Mouse (Mus musculus) bone marrow macrophage, adult 2 months (primary cell): Measurements from ENCODE around the gene Ccdc163. TPM values are rescaled to one million over a fixed set of nuclear protein-coding genes. Genes with fewer than 3 reads are reported as not detected.

ENCODE experiments used
- H3K27ac ChIP-seq: 2 replicates; pipeline ENCODE4 v1.5.1; 2012; ENCODE audit warnings: low read depth, low read length; ENCODE audit not compliant: insufficient read depth
- H3K4me1 ChIP-seq: 2 replicates; pipeline ENCODE4 v1.6.1; 2012; ENCODE audit warnings: low read length; ENCODE audit not compliant: control insufficient read depth, insufficient read depth
- H3K4me3 ChIP-seq: 2 replicates; pipeline ENCODE4 v1.5.1; 2012; ENCODE audit warnings: mild to moderate bottlenecking, low read length, moderate library complexity; ENCODE audit not compliant: insufficient read depth
- CTCF ChIP-seq: IDR thresholded peaks from 2 replicates; pipeline ENCODE4 v1.5.1; 2012; ENCODE audit warnings: low read depth, mild to moderate bottlenecking, low read length, moderate library complexity
- POLR2A ChIP-seq: IDR thresholded peaks from 2 replicates; pipeline ENCODE4 v1.6.1; 2012; ENCODE audit warnings: mild to moderate bottlenecking, low read depth, low read length, borderline replicate concordance
- polyA plus RNA-seq: library from polyadenylated mRNA; stranded (reverse); fragments of >200 nt; gene quantifications from 2 replicates; pipeline ENCODE4 v1.2.4, GENCODE M21; 2012; ENCODE audit not compliant: missing spikeins, insufficient read depth, insufficient read length

Ccdc163 gene
- polyA plus RNA-seq, 1 experiment: 54.8 TPM

DNA sequence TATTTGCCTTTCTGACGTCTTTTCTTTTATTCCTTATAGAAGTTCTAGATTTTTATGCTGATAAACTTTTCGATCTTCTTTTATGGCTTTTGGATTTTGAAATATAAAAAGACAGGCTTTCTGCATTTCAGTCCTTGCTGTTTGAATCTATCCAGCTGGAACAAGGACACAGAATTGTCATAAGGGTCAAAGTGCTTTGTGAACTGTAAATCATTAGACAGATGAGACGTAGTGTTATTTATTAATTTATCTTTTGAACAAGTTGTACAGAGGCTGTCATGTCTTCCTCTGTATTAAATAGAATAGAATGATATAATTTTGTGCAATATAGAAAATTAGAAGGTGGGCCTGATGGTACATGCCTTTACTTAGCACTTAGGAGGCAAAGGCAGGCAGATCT lies 19.1 kb downstream of the Ccdc163 start:
- no peak overlapping the region for H3K27ac ChIP-seq
- H3K4me3 ChIP-seq: no peak overlapping the region
- peaks cover 3% of the 10 kb centered on the region for H3K4me1 ChIP-seq
- TF ChIP-seq POLR2A (no peak), CTCF (no peak)

DNA sequence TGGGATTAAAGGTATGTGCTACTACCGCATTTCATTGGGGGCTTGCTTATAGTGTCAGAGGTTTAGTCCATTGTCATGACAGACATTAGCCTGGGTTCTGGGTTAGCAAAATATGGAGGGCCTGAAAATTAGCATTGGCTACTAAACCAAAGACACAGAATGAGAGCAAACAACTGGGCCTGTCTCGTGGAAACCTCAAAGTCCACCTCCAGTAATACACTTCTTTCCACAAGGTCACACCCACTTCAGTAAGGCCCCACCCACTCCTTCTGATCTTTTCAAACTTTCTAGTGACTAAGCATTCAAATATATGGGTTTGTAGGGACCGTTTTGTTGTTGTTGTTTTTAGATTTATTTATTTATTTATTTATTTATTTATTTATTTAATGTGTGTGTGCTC lies 21.2 kb downstream of the Ccdc163 start:
- H3K27ac ChIP-seq: no peak overlapping the region
- no peak for TF ChIP-seq POLR2A
- TF ChIP-seq CTCF: no peak
- no peak overlapping the region for H3K4me3 ChIP-seq
- peaks cover 4% of the 10 kb centered on the region for H3K4me1 ChIP-seq

DNA sequence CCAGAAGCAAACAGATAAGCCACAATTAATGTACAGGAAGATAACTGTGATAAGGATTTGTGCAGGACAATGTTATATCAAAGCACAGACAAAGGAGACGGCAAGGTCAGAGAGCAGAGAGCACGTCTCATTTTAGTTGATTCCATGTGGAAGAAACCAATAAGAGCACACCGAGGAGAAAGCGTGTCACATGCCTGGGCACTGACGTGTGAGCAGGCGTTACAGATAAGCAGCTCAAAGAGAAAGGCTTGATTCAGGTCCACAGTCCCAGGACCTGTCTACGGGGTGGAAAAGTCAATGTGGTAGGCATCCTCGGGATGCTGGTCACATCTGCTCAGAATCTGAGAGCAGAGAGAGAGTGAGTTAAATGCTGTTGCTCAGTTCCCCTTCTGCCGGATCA lies 22.8 kb downstream of the Ccdc163 start:
- Histone ChIP-seq H3K4me1 (peaks cover 3% of the 10 kb centered on the region), H3K27ac (no peak overlapping the region), H3K4me3 (no peak overlapping the region)
- no peak for TF ChIP-seq POLR2A
- no peak for TF ChIP-seq CTCF

DNA sequence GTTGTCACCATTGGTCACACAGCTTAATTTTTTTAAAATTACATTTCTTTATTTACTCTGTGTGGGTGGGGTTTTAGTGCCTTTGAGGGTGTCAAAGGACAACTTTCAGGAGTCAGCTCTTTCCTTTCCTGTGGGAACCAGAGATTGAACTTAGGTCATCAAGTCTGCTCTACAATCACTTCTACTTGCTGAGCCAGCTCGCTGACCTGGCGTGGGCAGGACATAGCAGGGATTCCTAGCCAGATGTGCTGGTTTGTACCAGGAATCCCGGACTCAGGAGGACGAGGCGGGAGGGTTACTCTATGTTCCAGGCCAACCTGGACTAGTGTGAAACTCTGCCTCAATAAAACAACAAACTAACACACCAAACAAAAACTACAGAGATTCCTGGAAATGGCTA lies 24.0 kb downstream of the Ccdc163 start:
- Histone ChIP-seq H3K4me1 (peaks cover 3% of the 10 kb centered on the region), H3K4me3 (no peak overlapping the region), H3K27ac (no peak overlapping the region)
- TF ChIP-seq CTCF: no peak

DNA sequence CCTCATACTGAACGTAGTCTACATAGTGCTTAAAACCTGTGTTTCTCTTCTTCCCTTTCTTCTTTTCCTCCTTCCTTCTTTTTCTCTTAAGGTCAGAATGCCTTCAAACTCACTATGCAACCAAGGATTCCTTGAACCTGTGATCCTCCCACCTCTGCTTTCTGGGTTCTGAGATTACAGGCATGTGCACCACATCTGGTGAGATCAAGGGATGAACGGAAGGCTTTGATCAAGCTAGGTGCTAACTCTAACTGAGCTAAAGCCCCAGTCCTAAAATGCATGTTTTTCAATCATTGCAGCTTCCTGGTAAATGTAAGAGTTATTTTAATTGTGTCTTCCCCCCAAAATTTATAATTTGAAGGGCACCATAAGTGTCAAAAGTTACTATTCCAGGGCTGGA lies 26.7 kb downstream of the Ccdc163 start:
- Histone ChIP-seq H3K4me1 (peaks cover 4% of the 10 kb centered on the region), H3K4me3 (no peak overlapping the region), H3K27ac (no peak overlapping the region)
- TF ChIP-seq CTCF (no peak), POLR2A (no peak)

DNA sequence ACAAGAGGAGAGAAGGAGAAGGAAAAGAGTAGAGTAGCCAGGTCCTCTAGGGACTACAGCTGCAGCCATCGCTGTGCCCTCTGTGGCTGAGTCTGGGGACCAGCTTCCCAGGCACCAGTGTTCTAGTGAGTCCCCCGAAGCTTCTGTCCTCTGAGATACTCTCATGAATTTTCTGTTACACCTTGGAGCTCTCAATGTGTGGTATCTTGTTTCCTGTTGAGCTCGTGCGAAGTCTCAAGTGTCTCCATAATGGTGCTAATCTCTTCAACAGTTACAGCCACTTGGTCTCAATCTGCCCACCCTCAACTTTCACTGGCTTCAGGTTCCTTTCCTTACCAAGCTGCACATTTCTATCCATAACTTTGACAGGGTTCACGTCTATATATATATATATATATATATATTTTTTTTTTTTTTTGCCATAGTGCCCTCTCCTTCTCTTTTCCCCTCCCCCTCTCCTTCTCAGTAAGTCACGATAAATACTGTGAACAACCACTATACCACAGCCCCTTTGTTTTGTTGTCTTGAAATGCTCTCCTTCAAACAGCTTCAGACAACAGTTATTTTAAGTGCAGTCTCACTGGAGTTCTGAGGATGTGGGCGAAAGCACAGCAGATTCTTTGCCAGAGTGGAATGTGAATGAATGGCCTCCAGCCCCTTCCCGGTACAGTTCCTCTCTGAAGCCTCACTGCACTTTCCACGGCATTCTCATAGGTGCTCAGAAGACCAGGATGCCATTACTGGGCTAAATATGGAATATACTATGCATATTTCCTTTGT lies 30.9 kb downstream of the Ccdc163 start:
- TF ChIP-seq CTCF (no peak), POLR2A (no peak)
- 0 out of 2 replicates have a peak, but pooled peaks cover 2% of the 10 kb centered on the region for H3K4me1 ChIP-seq
- no peak overlapping the region for H3K27ac ChIP-seq
- no peak overlapping the region for H3K4me3 ChIP-seq

DNA sequence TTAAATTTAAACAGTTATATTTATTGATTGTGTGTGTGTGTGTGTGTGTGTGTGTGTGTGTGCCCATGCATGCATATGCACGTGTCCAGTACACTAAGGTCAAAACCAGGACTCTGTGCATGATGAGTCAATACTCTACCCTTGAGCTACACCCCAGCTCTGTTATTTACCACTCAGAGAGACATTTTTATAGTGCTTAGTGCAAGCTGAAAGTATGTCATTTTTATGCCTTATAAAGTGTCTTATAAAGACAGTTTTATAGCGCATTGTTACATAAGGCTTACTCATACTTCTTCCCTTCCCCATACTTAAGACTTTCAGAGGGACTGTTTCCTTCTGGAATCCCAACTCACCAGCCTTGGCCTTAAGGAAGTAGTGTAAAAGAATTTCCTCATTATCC lies 41.4 kb downstream of the Ccdc163 start:
- no peak for TF ChIP-seq POLR2A
- no peak for TF ChIP-seq CTCF
- Histone ChIP-seq H3K4me1 (peaks cover 14% of the 10 kb centered on the region), H3K4me3 (no peak overlapping the region), H3K27ac (no peak overlapping the region)

DNA sequence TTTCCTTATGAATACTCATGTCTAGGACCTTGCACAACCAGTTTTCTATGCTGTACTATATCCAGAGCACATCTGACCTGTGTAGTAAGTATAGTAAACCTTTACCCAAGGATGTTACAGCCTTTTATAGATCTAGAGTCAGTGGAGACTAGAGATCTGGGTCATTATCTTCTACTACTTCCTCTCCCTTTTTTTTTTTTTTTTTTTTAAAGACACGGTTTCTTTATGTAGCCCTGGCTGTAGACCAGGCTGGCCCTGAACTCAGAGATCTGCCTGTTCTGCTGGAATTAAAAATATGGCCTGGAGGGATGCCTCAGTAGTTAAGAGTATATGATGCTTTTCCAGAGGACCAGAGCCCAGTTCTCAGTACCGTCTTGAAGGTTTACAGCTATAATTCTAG lies 53.6 kb downstream of the Ccdc163 start:
- Histone ChIP-seq H3K4me1 (no peaks in the 10 kb centered on the region), H3K4me3 (no peak overlapping the region), H3K27ac (no peak overlapping the region)
- TF ChIP-seq POLR2A (no peak), CTCF (no peak)

DNA sequence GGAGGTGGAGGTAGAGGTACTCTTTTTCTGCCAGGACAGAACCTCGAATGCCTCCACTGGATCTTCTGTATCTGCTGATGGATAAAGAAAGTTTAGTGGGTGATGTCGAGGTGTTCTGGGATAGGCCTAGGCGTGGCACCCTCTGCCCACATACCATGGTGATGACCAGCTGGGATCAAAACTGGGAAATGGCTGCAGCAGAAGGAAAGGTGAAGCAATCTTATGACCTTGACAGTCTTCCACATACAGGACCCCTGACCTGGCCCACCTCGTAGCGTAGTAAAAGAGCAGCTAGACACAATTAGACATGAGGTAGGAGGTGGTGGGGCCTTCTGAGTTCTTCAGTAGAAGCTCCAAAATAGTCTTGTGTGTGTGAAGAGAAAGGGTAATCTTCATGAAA lies 55.7 kb downstream of the Ccdc163 start:
- Histone ChIP-seq H3K4me1 (no peaks in the 10 kb centered on the region; the same call in 1 of the 2 replicates), H3K4me3 (no peak overlapping the region), H3K27ac (no peak overlapping the region)
- no peak for TF ChIP-seq CTCF
- no peak for TF ChIP-seq POLR2A

DNA sequence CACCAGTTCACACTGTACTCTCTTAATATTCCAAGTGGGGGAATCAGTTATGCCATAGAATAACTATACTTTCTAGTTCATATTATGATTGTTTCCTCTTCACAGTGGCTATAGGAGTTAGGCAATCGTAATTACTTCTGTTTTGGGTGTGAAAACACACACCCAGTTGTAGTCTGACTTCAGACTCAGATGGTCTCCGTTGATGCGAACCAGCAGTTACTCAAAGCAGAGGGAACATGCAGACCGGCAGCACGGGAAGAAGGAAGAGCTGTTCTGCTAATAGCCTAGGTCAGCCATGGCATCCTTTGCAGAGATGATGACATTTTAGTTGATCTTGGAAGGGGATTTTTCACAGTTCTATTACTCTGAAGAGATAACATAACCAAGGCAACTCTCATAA lies 60.2 kb downstream of the Ccdc163 start:
- Histone ChIP-seq H3K4me3 (no peak overlapping the region), H3K27ac (no peak overlapping the region), H3K4me1 (no peaks in the 10 kb centered on the region; the same call in 1 of the 2 replicates)
- no peak for TF ChIP-seq CTCF
- no peak for TF ChIP-seq POLR2A
